Mouse (Mus musculus): ENCODE measurements around the gene Abcf1. TPM values are rescaled to one million over a fixed set of nuclear protein-coding genes. Genes with fewer than 3 reads are reported as not detected.

Gene Abcf1
- total and polyA plus RNA-seq, 3 experiments: 142 to 312 TPM; not detected in 1

- no peak for DNase-seq (ENCODE audit: low read depth, low spot score)
- Histone ChIP-seq H3K4me3 (ENCODE audit: control insufficient read depth in 1 of 2, insufficient read depth in 1 of 2, low read depth in 2 of 2, low read length in 2 of 2) (no peak overlapping the region), H3K9me3 (replicated peaks; ENCODE audit: insufficient read depth, low read length) (no peaks in the 10 kb centered on the region), H3K79me2 (ENCODE audit: control insufficient read depth, insufficient read depth, low read length, poor library complexity) (peaks cover 18% of the 10 kb centered on the region), H3K4me1 (ENCODE audit: control insufficient read depth in 1 of 2, insufficient read depth in 2 of 2, low read length in 2 of 2) (no peaks in the 10 kb centered on the region), H3K27me3 (ENCODE audit: control insufficient read depth in 1 of 2, insufficient read depth in 2 of 2, low read length in 2 of 2) (no peaks in the 10 kb centered on the region), H3K9ac (ENCODE audit: control insufficient read depth, low read depth, low read length, poor library complexity, severe bottlenecking) (no peak overlapping the region), H3K27ac (ENCODE audit: control insufficient read depth, low read depth, low read length) (no peak overlapping the region), H3K36me3 (ENCODE audit: control insufficient read depth in 1 of 2, insufficient read depth in 2 of 2, low read length in 2 of 2) (peaks cover 0 to 3% of the 10 kb centered on the region in 2 experiments; a peak in 3 of 4 replicates)
- no peak for TF ChIP-seq POLR2AphosphoS2 (IDR thresholded peaks at IDR 0.05; ENCODE audit: low read length)
- TF ChIP-seq KAT2A (conservative IDR thresholded peaks at IDR 0.05; ENCODE audit: low read depth, low read length): no peak
- TF ChIP-seq POLR2AphosphoS5 (IDR thresholded peaks at IDR 0.05; ENCODE audit: borderline replicate concordance, low read depth, low read length): no peak
- TF ChIP-seq NRF1 (IDR thresholded peaks at IDR 0.05; ENCODE audit: insufficient read depth, low read depth, low read length, poor library complexity, severe bottlenecking): no peak
- no peak for TF ChIP-seq UBTF (IDR thresholded peaks at IDR 0.05; ENCODE audit: borderline replicate concordance, insufficient read depth, low read depth, low read length)
- no peak for TF ChIP-seq CHD1 (IDR thresholded peaks at IDR 0.05; ENCODE audit: low read depth, low read length)
- TF ChIP-seq NELFE (IDR thresholded peaks at IDR 0.05; ENCODE audit: low read depth, low read length): no peak
- no peak for TF ChIP-seq ZKSCAN1 (IDR thresholded peaks at IDR 0.05; ENCODE audit: low read depth, low read length)
- no peak for TF ChIP-seq SMC3 (IDR thresholded peaks at IDR 0.05; ENCODE audit: low read depth, low read length)
- TF ChIP-seq MYB (IDR thresholded peaks at IDR 0.05; ENCODE audit: low read depth, low read length): no peak
- no peak for TF ChIP-seq ELF1 (IDR thresholded peaks at IDR 0.05; ENCODE audit: low read depth, low read length)
- no peak for TF ChIP-seq CTCF (IDR thresholded peaks at IDR 0.05 in 2 of 3, conservative IDR thresholded peaks at IDR 0.05 in 1 of 3; ENCODE audit: control insufficient read depth in 1 of 3, insufficient read depth in 1 of 3, low read depth in 2 of 3, low read length in 3 of 3, poor library complexity in 1 of 3, severe bottlenecking in 1 of 3)
Measured at GRCm38 (mm10) chr17:35991781-35992180, 22.2 kb upstream of the Abcf1 start.

GRCm38 (mm10) chr17:35981776-35982175, 12.2 kb upstream of the Abcf1 start:
- no peak for DNase-seq (ENCODE audit: low read depth, low spot score)
- Histone ChIP-seq H3K27ac (ENCODE audit: control insufficient read depth, low read depth, low read length) (no peak overlapping the region), H3K9ac (ENCODE audit: control insufficient read depth, low read depth, low read length, poor library complexity, severe bottlenecking) (no peak overlapping the region), H3K36me3 (ENCODE audit: control insufficient read depth in 1 of 2, insufficient read depth in 2 of 2, low read length in 2 of 2) (peaks cover 1 to 8% of the 10 kb centered on the region in 2 experiments), H3K27me3 (ENCODE audit: control insufficient read depth in 1 of 2, insufficient read depth in 2 of 2, low read length in 2 of 2) (no peaks in the 10 kb centered on the region), H3K4me3 (ENCODE audit: control insufficient read depth in 1 of 2, insufficient read depth in 1 of 2, low read depth in 2 of 2, low read length in 2 of 2) (no peak overlapping the region), H3K4me1 (ENCODE audit: control insufficient read depth in 1 of 2, insufficient read depth in 2 of 2, low read length in 2 of 2) (peaks cover 2 to 5% of the 10 kb centered on the region in 2 experiments; a peak in 3 of 4 replicates), H3K9me3 (replicated peaks; ENCODE audit: insufficient read depth, low read length) (no peaks in the 10 kb centered on the region), H3K79me2 (ENCODE audit: control insufficient read depth, insufficient read depth, low read length, poor library complexity) (peaks cover 30% of the 10 kb centered on the region)
- TF ChIP-seq ELF1 (IDR thresholded peaks at IDR 0.05; ENCODE audit: low read depth, low read length) (no peak), MXI1 (IDR thresholded peaks at IDR 0.05; ENCODE audit: low read depth, low read length) (no peak), RAD21 (IDR thresholded peaks at IDR 0.05; ENCODE audit: low read depth, low read length) (no peak), TCF12 (IDR thresholded peaks at IDR 0.05; ENCODE audit: low read depth, low read length) (no peak), GABPA (IDR thresholded peaks at IDR 0.05; ENCODE audit: low read depth, low read length) (no peak), CHD2 (IDR thresholded peaks at IDR 0.05; ENCODE audit: low read length) (no peak), SMC3 (IDR thresholded peaks at IDR 0.05; ENCODE audit: low read depth, low read length) (no peak), GATA1 (IDR thresholded peaks at IDR 0.05; ENCODE audit: low read depth, low read length) (no peak), SIN3A (IDR thresholded peaks at IDR 0.05; ENCODE audit: low read length) (no peak), MAX (IDR thresholded peaks at IDR 0.05; ENCODE audit: low read length) (no peak), ZNF384 (IDR thresholded peaks at IDR 0.05; ENCODE audit: low read depth, low read length) (no peak), KAT2A (conservative IDR thresholded peaks at IDR 0.05; ENCODE audit: low read depth, low read length) (no peak)

Data from MEL (cell line).